Mouse (Mus musculus) embryo, embryonic 10 days (tissue): ENCODE results near the gene Tbcel.

ENCODE experiments used
- DNase-seq: peaks from one replicate; pipeline ENCODE4 v3.0.0-alpha.2; 2015; ENCODE audit warnings: low spot score

The Tbcel gene

GRCm38 (mm10) chr9:42507709-42508108 lies at the start of gene Tbcel:
Gene Tbcel, minus strand, starts transcription at chr9:42507809.
- DNase-seq, result no peak

- no peak for DNase-seq
These were observed 47.6 kb upstream of the Tbcel start for GRCm38 (mm10) chr9:42555186-42555585.

GRCm38 (mm10) chr9:42550116-42550515 lies 42.5 kb upstream of the Tbcel start:
- DNase-seq, result peak; percentile 82

GRCm38 (mm10) chr9:42548981-42549380 lies 41.4 kb upstream of the Tbcel start:
- DNase-seq, result no peak

- no peak for DNase-seq
These were observed 36.9 kb upstream of the Tbcel start for GRCm38 (mm10) chr9:42544521-42544920.

GRCm38 (mm10) chr9:42533491-42533890 lies 25.9 kb upstream of the Tbcel start:
- DNase-seq, result no peak

GRCm38 (mm10) chr9:42533041-42533440 lies 25.4 kb upstream of the Tbcel start:
- no peak for DNase-seq

- DNase-seq, result no peak
These were observed 24.3 kb upstream of the Tbcel start for GRCm38 (mm10) chr9:42531951-42532350.

GRCm38 (mm10) chr9:42530221-42531152 lies 22.9 kb upstream of the Tbcel start:
- peak; percentile 63 for DNase-seq

- peak; percentile 57 for DNase-seq
These were observed 13.0 kb upstream of the Tbcel start for GRCm38 (mm10) chr9:42520587-42521084.

- DNase-seq, result no peak
These were observed 10.6 kb upstream of the Tbcel start for GRCm38 (mm10) chr9:42518163-42518562.

GRCm38 (mm10) chr9:42513159-42513558 lies 5.5 kb upstream of the Tbcel start:
- no peak for DNase-seq

- no peak for DNase-seq
These were observed 4.7 kb upstream of the Tbcel start for GRCm38 (mm10) chr9:42512312-42512711.

- no peak for DNase-seq
These were observed 626 bp upstream of the Tbcel start for GRCm38 (mm10) chr9:42508235-42508634.

GRCm38 (mm10) chr9:42507022-42507421 lies 587 bp downstream of the Tbcel start:
- no peak for DNase-seq

GRCm38 (mm10) chr9:42504971-42505510 lies 2.6 kb downstream of the Tbcel start:
- DNase-seq, result no peak

- no peak for DNase-seq
These were observed 3.0 kb downstream of the Tbcel start for GRCm38 (mm10) chr9:42504559-42504958.

GRCm38 (mm10) chr9:42503709-42504108 lies 3.9 kb downstream of the Tbcel start:
- no peak for DNase-seq

- DNase-seq, result no peak
These were observed 11.3 kb downstream of the Tbcel start for GRCm38 (mm10) chr9:42496296-42496695.

- no peak for DNase-seq
These were observed 15.8 kb downstream of the Tbcel start for GRCm38 (mm10) chr9:42491780-42492179.

GRCm38 (mm10) chr9:42490589-42491382 lies 16.8 kb downstream of the Tbcel start:
- DNase-seq, result no peak

- DNase-seq, result no peak
These were observed 19.5 kb downstream of the Tbcel start for GRCm38 (mm10) chr9:42488071-42488470.
